In genomic region chr3:88624951-88625350, GRCm38 (mm10) we compare ENCODE assay signal across 7 mouse cellular contexts. TPM values are rescaled to one million over a fixed set of nuclear protein-coding genes. Genes with fewer than 3 reads are reported as not detected.
DNase-seq lines count a peak whose midpoint lies in the region; ATAC-seq lines count a peak whose summit lies in the region.

No protein-coding gene starts in this region.

- H3K4me2 ChIP-seq in embryonic facial prominence, embryonic 15.5 days (replicated peaks): peak overlapping the region; percentile 80; the same call in 1 of the 2 replicates
- H3K4me2 ChIP-seq in hindbrain, embryonic 11.5 days (replicated peaks; ENCODE audit: low read depth, low read length): peak overlapping the region; percentile 82
- H3K4me2 ChIP-seq in midbrain, embryonic 15.5 days: peak overlapping the region; percentile 93

- WGBS in embryonic facial prominence, embryonic 15.5 days: 35% methylated on average over 2 of the region's 2 CpGs
- WGBS in hindbrain, embryonic 11.5 days: 50% methylated on average over 2 of the region's 2 CpGs
- WGBS in midbrain, embryonic 15.5 days: 30% methylated on average over 2 of the region's 2 CpGs

- no peak overlapping the region for H3K9ac ChIP-seq in embryonic facial prominence, embryonic 15.5 days
- peak overlapping the region; percentile 99 for H3K9ac ChIP-seq in hindbrain, embryonic 11.5 days (ENCODE audit: low read depth, low read length)
- peak overlapping the region; percentile 94 for H3K9ac ChIP-seq in midbrain, embryonic 15.5 days

- H3K4me3 ChIP-seq in embryonic facial prominence, embryonic 15.5 days (replicated peaks): peak overlapping the region; percentile 89; the same call in 1 of the 2 replicates
- H3K4me3 ChIP-seq in hindbrain, embryonic 11.5 days (ENCODE audit: low read depth, low read length): peak overlapping the region; percentile 89
- peak overlapping the region; percentile 92 for H3K4me3 ChIP-seq in midbrain, embryonic 15.5 days

- peaks cover 10% of the 10 kb centered on the region for H3K36me3 ChIP-seq in embryonic facial prominence, embryonic 15.5 days
- H3K36me3 ChIP-seq in hindbrain, embryonic 11.5 days (ENCODE audit: control insufficient read depth, insufficient read depth, low read length): peaks cover under 1% of the 10 kb centered on the region; the same call in 1 of the 2 replicates
- peaks cover 6% of the 10 kb centered on the region; the same call in 1 of the 2 replicates for H3K36me3 ChIP-seq in midbrain, embryonic 15.5 days (replicated peaks)

- no peaks in the 10 kb centered on the region for H3K9me3 ChIP-seq in embryonic facial prominence, embryonic 15.5 days (replicated peaks)
- no peaks in the 10 kb centered on the region for H3K9me3 ChIP-seq in hindbrain, embryonic 11.5 days (ENCODE audit: control insufficient read depth, low read length)
- no peaks in the 10 kb centered on the region for H3K9me3 ChIP-seq in midbrain, embryonic 15.5 days

- peak; percentile 26 for DNase-seq in lung, postnatal 36 days
- no peak for DNase-seq in lung, postnatal 25 days (ENCODE audit: low spot score)
- no peak for DNase-seq in hindbrain, embryonic 11.5 days (ENCODE audit: low spot score)
- no peak for DNase-seq in thymus, postnatal 10 days (ENCODE audit: low spot score in 2 of 2)
- DNase-seq in frontal cortex, postnatal 36 days (ENCODE audit: low spot score in 2 of 2): no peak

- H3K27me3 ChIP-seq in embryonic facial prominence, embryonic 15.5 days: no peaks in the 10 kb centered on the region
- no peaks in the 10 kb centered on the region for H3K27me3 ChIP-seq in hindbrain, embryonic 11.5 days (ENCODE audit: control insufficient read depth, insufficient read depth, low read length)
- no peaks in the 10 kb centered on the region for H3K27me3 ChIP-seq in midbrain, embryonic 15.5 days (replicated peaks)

- H3K4me1 ChIP-seq in embryonic facial prominence, embryonic 15.5 days: peaks cover 63% of the 10 kb centered on the region
- H3K4me1 ChIP-seq in hindbrain, embryonic 11.5 days (replicated peaks; ENCODE audit: control insufficient read depth, insufficient read depth, low read length): peaks cover 16% of the 10 kb centered on the region
- peaks cover 64% of the 10 kb centered on the region for H3K4me1 ChIP-seq in midbrain, embryonic 15.5 days

- ATAC-seq in embryonic facial prominence, embryonic 15.5 days (ENCODE audit: insufficient number of reproducible peaks, low FRiP score, low TSS enrichment, low read depth): no peak
- ATAC-seq in hindbrain, embryonic 11.5 days (ENCODE audit: low FRiP score): no peak
- no peak for ATAC-seq in midbrain, embryonic 15.5 days (replicated peaks)

- H3K27ac ChIP-seq in embryonic facial prominence, embryonic 15.5 days (replicated peaks): peak overlapping the region; percentile 97
- peak overlapping the region; percentile 88 for H3K27ac ChIP-seq in hindbrain, embryonic 11.5 days (ENCODE audit: low read depth, low read length)
- peak overlapping the region; percentile 96 for H3K27ac ChIP-seq in midbrain, embryonic 15.5 days

RNA-seq across cellular contexts. Expression of gene Arhgef2, which starts 19.2 kb away (rescaled TPM):
- polyA plus RNA-seq in embryonic facial prominence, embryonic 15.5 days (2015; fragmentation: Nextera tagmentation; extraction: Ambion mirVana): 96.6 and 97.9 TPM in 2 replicates
- polyA plus RNA-seq in hindbrain, embryonic 11.5 days (2014; fragmentation: Nextera tagmentation; extraction: Ambion mirVana): 149 and 181 TPM in 2 replicates
- 138 and 145 TPM in 2 replicates for polyA plus RNA-seq in midbrain, embryonic 15.5 days (2015; fragmentation: Nextera tagmentation; extraction: Ambion mirVana)

RNA-seq across cellular contexts. Expression of gene Rxfp4, which starts 28.0 kb away (rescaled TPM):
- polyA plus RNA-seq in embryonic facial prominence, embryonic 15.5 days (2015; fragmentation: Nextera tagmentation; extraction: Ambion mirVana): not detected in 2 replicates
- not detected in 2 replicates for polyA plus RNA-seq in hindbrain, embryonic 11.5 days (2014; fragmentation: Nextera tagmentation; extraction: Ambion mirVana)
- not detected in 2 replicates for polyA plus RNA-seq in midbrain, embryonic 15.5 days (2015; fragmentation: Nextera tagmentation; extraction: Ambion mirVana)

RNA-seq across cellular contexts. Expression of gene Ssr2, which starts 49.3 kb away (rescaled TPM):
- 339 and 341 TPM in 2 replicates for polyA plus RNA-seq in embryonic facial prominence, embryonic 15.5 days (2015; fragmentation: Nextera tagmentation; extraction: Ambion mirVana)
- polyA plus RNA-seq in hindbrain, embryonic 11.5 days (2014; fragmentation: Nextera tagmentation; extraction: Ambion mirVana): 152 and 169 TPM in 2 replicates
- 133 and 143 TPM in 2 replicates for polyA plus RNA-seq in midbrain, embryonic 15.5 days (2015; fragmentation: Nextera tagmentation; extraction: Ambion mirVana)
